Mouse (Mus musculus) ES-Bruce4 (cell line): ENCODE results near the gene Napepld.

Experiments used
- CTCF ChIP-seq: IDR thresholded peaks from one replicate; pipeline ENCODE4 v1.8.1; 2011; ENCODE audit warnings: low read depth, low read length
- POLR2A ChIP-seq: IDR thresholded peaks from one replicate; pipeline ENCODE4 v1.8.1; 2011; ENCODE audit warnings: low read length; ENCODE audit not compliant: insufficient read depth

- TF ChIP-seq CTCF: no peak
- no peak for TF ChIP-seq POLR2A
Measured at GRCm38 (mm10) chr5:21692230-21692629, 9.0 kb downstream of the Napepld start.
